Mouse (Mus musculus) stomach, embryonic 14.5 days (tissue): ENCODE results near the gene Ubl4a. TPM values are rescaled to one million over a fixed set of nuclear protein-coding genes. Genes with fewer than 3 reads are reported as not detected.

Experiments used
- microRNA-seq: library from miRNA; unstranded; fragments of <30 nt; microRNA quantifications from one replicate; pipeline ENCODE4, GENCODE M21; 2016
- polyA plus RNA-seq: library from polyadenylated mRNA; unstranded; fragments of >200 nt; fragmentation: Nextera tagmentation; extraction: Ambion mirVana; gene quantifications from 2 replicates; pipeline ENCODE4 v1.2.1, GENCODE M21; 2014

The Ubl4a gene
- polyA plus RNA-seq, 1 experiment from 2014 or later, result 77.5 TPM

Small RNA genes within 50 kb of the gene (microRNA-seq; reads per million reads assigned to microRNA genes)
- not detected for gene Mir7092

Other genes starting within 250 kb of the Ubl4a start
- not detected in 2 replicates for gene Opn1mw, start 245.8 kb downstream of the Ubl4a start, polyA plus RNA-seq
- 12.9 and 13.4 TPM in 2 replicates for gene Mecp2, start 237.9 kb downstream of the Ubl4a start, polyA plus RNA-seq
- gene Tex28, start 205.4 kb downstream of the Ubl4a start, polyA plus RNA-seq, result not detected in 2 replicates
- gene Tktl1, start 196.0 kb downstream of the Ubl4a start, polyA plus RNA-seq, result not detected in 2 replicates
- gene Flna, start 123.4 kb downstream of the Ubl4a start, polyA plus RNA-seq, result 515 and 563 TPM in 2 replicates
- 33.3 and 37.3 TPM in 2 replicates for gene Emd, start 118.5 kb downstream of the Ubl4a start, polyA plus RNA-seq
- 893 and 924 TPM in 2 replicates for gene Rpl10, start 102.4 kb downstream of the Ubl4a start, polyA plus RNA-seq
- 64.6 and 67.5 TPM in 2 replicates for gene Taz, start 91.3 kb downstream of the Ubl4a start, polyA plus RNA-seq
- gene Dnase1l1, start 90.9 kb downstream of the Ubl4a start, polyA plus RNA-seq, result 17.3 and 18.7 TPM in 2 replicates
- 89.7 and 111 TPM in 2 replicates for gene Atp6ap1, start 76.1 kb downstream of the Ubl4a start, polyA plus RNA-seq
- 182 and 193 TPM in 2 replicates for gene Gdi1, start 68.2 kb downstream of the Ubl4a start, polyA plus RNA-seq
- gene Fam50a, start 60.2 kb downstream of the Ubl4a start, polyA plus RNA-seq, result 54.9 and 56.6 TPM in 2 replicates
- 16.7 and 17.4 TPM in 2 replicates for gene Plxna3, start 44.2 kb downstream of the Ubl4a start, polyA plus RNA-seq
- gene Lage3, start 19.6 kb downstream of the Ubl4a start, polyA plus RNA-seq, result 112 and 116 TPM in 2 replicates
- gene Slc10a3, start 131 bp upstream of the Ubl4a start, polyA plus RNA-seq, result 18.1 and 20.0 TPM in 2 replicates
- gene Fam3a, start 20.1 kb upstream of the Ubl4a start, polyA plus RNA-seq, result 40.0 and 42.0 TPM in 2 replicates
- gene Ikbkg, start 20.1 kb upstream of the Ubl4a start, polyA plus RNA-seq, result 19.8 and 21.5 TPM in 2 replicates
- gene G6pdx, start 56.0 kb upstream of the Ubl4a start, polyA plus RNA-seq, result 78.4 and 79.1 TPM in 2 replicates
- not detected in 2 replicates for gene Gm6880, start 108.2 kb upstream of the Ubl4a start, polyA plus RNA-seq
- gene Olfr1326-ps1, start 201.7 kb upstream of the Ubl4a start, polyA plus RNA-seq, result not detected in 2 replicates
- gene Olfr1325, start 219.5 kb upstream of the Ubl4a start, polyA plus RNA-seq, result not detected in 2 replicates